Mouse (Mus musculus) limb, embryonic 10.5 days (tissue): ENCODE measurements around the gene Rln3. TPM values are rescaled to one million over a fixed set of nuclear protein-coding genes. Genes with fewer than 3 reads are reported as not detected.

ENCODE experiments used
- DNase-seq: peaks from one replicate; pipeline ENCODE4 v3.0.0-alpha.2; 2017; ENCODE audit warnings: low spot score
- H3K27ac ChIP-seq: fragments of 300-500 bp; sonication (generic); 2 replicates; pipeline ENCODE4 v1.5.1; 2016; ENCODE audit warnings: mild to moderate bottlenecking
- H3K27me3 ChIP-seq: fragments of 300-500 bp; sonication (generic); 2 replicates; pipeline ENCODE4 v1.6.1; 2016; ENCODE audit warnings: low read depth, mild to moderate bottlenecking; ENCODE audit not compliant: poor library complexity, severe bottlenecking
- H3K36me3 ChIP-seq: fragments of 300-500 bp; sonication (generic); 2 replicates; pipeline ENCODE4 v1.6.1; 2016; ENCODE audit warnings: mild to moderate bottlenecking, moderate library complexity
- H3K4me1 ChIP-seq: fragments of 300-500 bp; sonication (generic); 2 replicates; pipeline ENCODE4 v1.6.1; 2016
- H3K4me3 ChIP-seq: fragments of 300-500 bp; sonication (generic); 2 replicates; pipeline ENCODE4 v1.5.1; 2016; ENCODE audit warnings: mild to moderate bottlenecking, moderate library complexity
- H3K9me3 ChIP-seq: fragments of 300-500 bp; sonication (generic); replicated peaks from 2 replicates; pipeline ENCODE4 v1.6.1; 2016; ENCODE audit warnings: mild to moderate bottlenecking
- WGBS: fragments of 180-500 bp; shearing (Covaris S2); methylation state at CpG from one replicate; pipeline ENCODE4 v1.1.7; 2016; 5-methylcytosine and 5-hydroxymethylcytosine counted together
- polyA plus RNA-seq: library from polyadenylated mRNA; unstranded; fragments of >200 nt; fragmentation: Nextera tagmentation; extraction: Ambion mirVana; gene quantifications from 2 replicates; pipeline ENCODE4 v1.2.1, GENCODE M21; 2016

The Rln3 gene
- polyA plus RNA-seq, 1 experiment from 2014 or later: not detected

DNA sequence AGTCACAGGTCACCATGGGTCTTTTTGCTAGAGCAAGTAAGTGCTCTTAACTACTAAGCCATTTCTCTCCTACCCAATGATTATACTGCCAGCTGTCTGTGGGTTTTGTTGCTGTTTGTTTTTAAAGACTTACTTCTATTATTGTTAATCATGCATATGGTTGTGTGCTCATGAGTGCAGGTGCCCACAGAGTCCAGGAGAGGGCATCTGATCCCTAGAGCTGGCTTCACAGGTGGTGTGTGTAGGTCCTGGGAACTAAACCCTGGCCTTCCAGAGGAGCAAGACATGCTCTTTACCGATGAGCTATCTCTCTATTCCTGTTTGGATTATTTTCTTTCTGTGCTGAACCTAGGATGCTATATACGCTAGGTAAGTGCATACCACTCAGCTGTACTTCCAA is 14.4 kb upstream of the Rln3 start:
- H3K27ac ChIP-seq: no peak overlapping the region
- no peaks in the 10 kb centered on the region for H3K4me1 ChIP-seq
- 89% methylated on average over 2 of the region's 2 CpGs for WGBS
- no peaks in the 10 kb centered on the region for H3K36me3 ChIP-seq
- no peak for DNase-seq
- no peaks in the 10 kb centered on the region for H3K9me3 ChIP-seq
- no peaks in the 10 kb centered on the region for H3K27me3 ChIP-seq
- no peak overlapping the region for H3K4me3 ChIP-seq

DNA sequence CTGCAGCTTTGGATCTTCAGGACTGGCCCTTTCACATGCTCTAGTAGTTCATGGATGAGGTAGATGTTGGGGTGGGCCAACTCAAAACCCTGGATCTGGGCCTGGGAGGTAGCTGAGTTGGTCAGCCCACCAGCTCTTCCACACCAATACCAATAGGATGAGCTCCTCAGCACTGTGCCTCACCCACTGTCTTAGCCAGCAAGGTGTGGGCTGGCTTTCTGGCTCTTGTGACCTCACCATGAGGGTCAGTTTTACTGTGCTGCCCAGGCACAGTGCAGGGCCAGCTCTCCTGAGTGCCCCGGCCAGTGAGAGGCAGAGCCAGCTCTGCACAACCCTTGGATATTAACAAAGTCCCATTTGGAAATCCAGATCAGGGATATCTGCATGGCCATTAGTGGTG is 13.0 kb upstream of the Rln3 start:
- Histone ChIP-seq H3K27ac (no peak overlapping the region), H3K9me3 (no peaks in the 10 kb centered on the region), H3K27me3 (no peaks in the 10 kb centered on the region), H3K36me3 (no peaks in the 10 kb centered on the region), H3K4me1 (no peaks in the 10 kb centered on the region), H3K4me3 (no peak overlapping the region)
- 96% methylated on average over 1 of the region's 1 CpGs for WGBS
- DNase-seq: no peak

DNA sequence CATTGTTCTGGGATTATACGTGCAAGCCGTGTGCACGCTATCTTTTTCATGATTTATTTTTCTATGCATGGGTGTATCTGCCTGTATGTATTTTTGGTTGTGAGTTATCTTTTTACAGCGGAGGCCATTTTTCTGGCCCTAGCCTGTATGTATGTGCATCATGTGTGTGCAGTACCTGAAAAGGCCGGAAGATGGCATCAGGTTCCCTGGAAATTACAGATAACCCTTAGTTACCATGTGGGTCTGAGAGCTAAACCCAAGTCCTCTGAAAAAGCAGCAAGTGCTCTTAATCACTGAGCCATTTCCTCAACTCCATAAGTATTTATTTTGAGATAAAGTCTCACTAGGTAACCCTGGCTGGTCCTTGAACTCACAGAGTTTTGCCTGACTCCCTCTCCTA is 8.4 kb upstream of the Rln3 start:
- peaks cover 4% of the 10 kb centered on the region; the same call in 1 of the 2 replicates for H3K27me3 ChIP-seq
- H3K4me1 ChIP-seq: 0 out of 2 replicates have a peak, but pooled peaks cover 5% of the 10 kb centered on the region
- H3K4me3 ChIP-seq: no peak overlapping the region
- H3K36me3 ChIP-seq: no peaks in the 10 kb centered on the region
- whole genome bisulfite sequencing: 95% methylated on average over 5 of the region's 5 CpGs
- no peaks in the 10 kb centered on the region for H3K9me3 ChIP-seq
- DNase-seq: no peak
- H3K27ac ChIP-seq: no peak overlapping the region

DNA sequence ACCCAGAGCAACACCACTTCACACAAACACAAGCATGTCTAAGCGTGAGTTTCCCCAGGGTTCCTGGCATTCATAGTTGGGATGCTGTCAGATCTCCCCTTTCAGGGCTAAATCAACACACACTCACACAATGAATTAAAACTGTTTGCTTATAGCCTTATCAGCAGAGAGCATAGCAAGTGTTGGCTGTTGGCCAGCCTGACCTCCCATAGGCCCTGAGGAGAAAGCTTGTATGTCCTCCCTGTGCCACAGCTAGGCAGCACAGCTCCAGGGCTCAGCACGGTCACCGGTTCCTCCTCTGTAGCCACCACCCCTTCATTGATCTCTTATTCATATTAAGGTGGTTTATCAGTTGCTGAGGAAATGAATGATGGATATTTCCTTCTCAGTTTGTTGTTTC is 7.9 kb upstream of the Rln3 start:
- no peak for DNase-seq
- 88% methylated on average over 3 of the region's 3 CpGs for WGBS
- H3K4me1 ChIP-seq: 0 out of 2 replicates have a peak, but pooled peaks cover 5% of the 10 kb centered on the region
- peaks cover 9% of the 10 kb centered on the region; the same call in 1 of the 2 replicates for H3K27me3 ChIP-seq
- no peak overlapping the region for H3K4me3 ChIP-seq
- H3K9me3 ChIP-seq: no peaks in the 10 kb centered on the region
- no peak overlapping the region for H3K27ac ChIP-seq
- no peaks in the 10 kb centered on the region for H3K36me3 ChIP-seq

DNA sequence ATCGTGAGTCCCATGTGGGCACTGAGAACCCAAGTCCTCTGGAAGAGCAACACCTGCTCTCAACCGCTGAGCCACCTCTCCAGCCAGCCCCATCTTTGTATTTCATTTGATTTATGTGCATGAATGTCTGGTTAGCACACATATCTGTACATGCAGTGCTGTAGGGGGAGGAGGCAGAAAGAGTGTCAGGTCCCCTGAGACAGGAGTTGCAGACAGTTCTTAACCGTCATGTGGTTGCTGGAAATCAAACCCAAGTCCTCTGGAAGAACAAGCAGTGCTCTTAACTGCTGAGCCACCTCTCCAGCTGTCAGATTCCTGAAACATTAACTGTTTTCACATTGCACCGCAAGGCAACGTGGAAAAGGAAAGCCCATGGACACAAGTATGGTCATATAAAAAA is 3.4 kb upstream of the Rln3 start:
- no peak for DNase-seq
- Histone ChIP-seq H3K9me3 (no peaks in the 10 kb centered on the region), H3K4me3 (no peak overlapping the region), H3K27me3 (peaks cover 47% of the 10 kb centered on the region), H3K27ac (no peak overlapping the region), H3K36me3 (no peaks in the 10 kb centered on the region), H3K4me1 (peaks cover 15% of the 10 kb centered on the region)
- 84% methylated on average over 5 of the region's 5 CpGs for WGBS

DNA sequence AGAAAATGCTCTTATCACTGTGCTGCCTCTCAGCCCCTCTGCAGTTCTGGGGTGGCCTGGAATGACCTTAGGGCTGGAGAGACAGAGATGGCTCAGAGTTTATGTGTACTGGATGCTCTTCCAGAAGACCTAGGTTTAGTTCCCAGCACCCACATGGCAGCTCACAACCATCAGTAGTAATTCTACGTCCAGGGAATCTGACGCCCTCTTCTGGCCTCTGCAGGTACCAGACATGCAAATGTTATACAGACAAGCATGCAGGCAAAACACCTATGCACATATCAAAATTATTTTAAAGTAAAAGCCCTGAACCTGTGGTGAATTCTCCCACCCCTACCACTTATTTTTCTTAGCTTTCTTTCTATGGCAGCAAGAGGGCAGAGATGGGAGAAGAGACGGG is 1.7 kb upstream of the Rln3 start:
- Histone ChIP-seq H3K4me3 (no peak overlapping the region), H3K4me1 (peaks cover 29% of the 10 kb centered on the region), H3K27me3 (peaks cover 64% of the 10 kb centered on the region), H3K27ac (no peak overlapping the region), H3K9me3 (no peaks in the 10 kb centered on the region), H3K36me3 (no peaks in the 10 kb centered on the region)
- DNase-seq: no peak
- 90% methylated on average over 3 of the region's 3 CpGs for WGBS

DNA sequence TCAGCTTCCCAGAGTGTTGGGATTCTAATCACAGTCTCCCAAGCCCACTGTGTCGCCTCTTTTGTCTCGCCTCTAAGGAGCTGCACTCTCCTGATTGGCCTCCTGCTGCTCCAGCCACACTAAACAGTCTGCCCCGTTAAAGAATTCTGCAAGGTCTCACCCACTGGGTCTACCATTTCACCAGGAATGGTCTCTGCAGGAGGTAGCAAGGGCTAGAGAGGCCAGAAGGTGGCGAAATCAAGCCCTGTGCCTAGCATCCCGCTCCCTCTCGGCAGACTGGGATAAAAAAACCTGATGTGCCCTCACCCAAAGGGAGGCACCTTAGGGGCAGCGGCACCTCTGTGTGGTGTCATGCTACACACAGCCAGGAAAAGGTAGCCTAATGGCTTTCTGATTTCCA is 697 bp downstream of the Rln3 start:
- H3K36me3 ChIP-seq: no peaks in the 10 kb centered on the region
- no peak for DNase-seq
- H3K9me3 ChIP-seq: no peaks in the 10 kb centered on the region
- no peak overlapping the region for H3K27ac ChIP-seq
- 3% methylated on average over 7 of the region's 7 CpGs for WGBS
- peaks cover 88% of the 10 kb centered on the region for H3K27me3 ChIP-seq
- peak overlapping the region; percentile 27; the same call in 1 of the 2 replicates for H3K4me3 ChIP-seq
- peaks cover 24% of the 10 kb centered on the region for H3K4me1 ChIP-seq

DNA sequence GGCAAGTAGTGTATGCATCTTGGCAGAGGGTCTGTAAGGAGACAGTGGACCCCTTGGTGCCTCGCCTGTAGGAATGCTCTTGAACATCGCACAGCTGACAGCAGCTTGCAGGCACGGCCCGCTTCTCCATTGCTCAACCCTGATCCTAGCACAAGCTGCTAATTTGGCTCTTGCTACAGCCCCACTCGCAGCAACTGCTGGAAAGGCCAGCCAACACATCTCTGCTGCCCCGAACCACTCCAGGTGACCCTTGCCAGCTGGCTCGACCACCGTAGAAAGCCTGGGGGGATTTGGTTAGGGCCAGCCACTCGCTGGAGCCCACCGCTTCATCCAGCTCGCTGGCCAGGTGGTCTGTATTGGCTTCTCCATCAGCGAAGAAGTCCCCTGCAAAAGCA is 1.9 kb downstream of the Rln3 start:
- Histone ChIP-seq H3K36me3 (no peaks in the 10 kb centered on the region), H3K4me1 (peaks cover 24% of the 10 kb centered on the region), H3K27ac (no peak overlapping the region), H3K27me3 (peaks cover 93% of the 10 kb centered on the region), H3K9me3 (no peaks in the 10 kb centered on the region), H3K4me3 (peak overlapping the region; percentile 47)
- DNase-seq: peak; percentile 42
- 28% methylated on average over 12 of the region's 12 CpGs for WGBS

DNA sequence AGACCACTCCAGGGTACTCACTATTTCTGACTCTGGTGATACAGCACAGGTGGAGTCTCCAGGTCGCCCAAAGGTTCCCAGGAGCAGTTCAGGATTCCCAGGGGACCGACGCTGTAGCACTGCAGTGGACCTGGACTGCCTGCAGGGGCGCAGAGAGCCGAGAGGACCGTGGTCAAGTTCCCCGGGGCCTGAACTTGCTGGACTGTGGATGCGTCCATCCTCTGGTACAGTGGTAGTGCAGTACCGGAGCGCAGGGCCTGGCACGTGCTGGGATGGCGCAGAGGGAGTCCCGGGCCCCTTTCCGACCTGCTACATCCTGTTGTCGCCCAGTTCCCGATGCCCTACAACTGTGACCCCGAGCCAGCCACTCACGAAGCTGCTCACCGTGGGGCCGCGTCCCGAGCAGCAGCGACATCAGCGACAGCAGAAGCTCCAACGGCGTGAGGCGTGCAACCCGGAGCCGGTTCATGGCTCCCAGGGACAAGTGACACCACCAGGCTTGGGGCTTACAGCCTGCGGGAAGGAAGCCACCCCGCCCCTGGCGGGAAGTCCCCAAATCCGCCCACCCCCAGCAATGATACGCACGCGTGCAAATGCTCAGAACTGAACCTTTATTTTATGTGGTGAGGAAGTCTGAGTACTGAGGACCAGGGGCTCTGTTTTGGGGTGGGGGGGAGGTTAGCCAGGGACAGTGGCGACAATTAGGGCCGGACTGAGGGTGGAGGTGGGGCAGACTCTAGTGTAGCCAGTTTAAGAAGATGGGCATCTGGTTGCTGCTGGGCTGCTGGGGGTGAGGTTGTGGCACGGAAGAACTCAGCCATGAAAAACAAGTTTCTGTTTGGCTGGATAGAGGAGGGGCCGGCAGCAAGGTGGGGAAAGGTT is 2.5 kb downstream of the Rln3 start, which contains the start of gene Il27ra:
TSS of gene Il27ra (minus strand) at position 524 of the 882 bp plus-strand sequence.
- Histone ChIP-seq H3K36me3 (no peaks in the 10 kb centered on the region), H3K4me3 (peak within 1 kb of the TSS; percentile 47), H3K9me3 (no peaks in the 10 kb centered on the region), H3K27ac (no peak within 1 kb of the TSS; the same call in 1 of the 2 replicates), H3K27me3 (peaks cover 96% of the 10 kb centered on the region), H3K4me1 (peaks cover 24% of the 10 kb centered on the region)
- 6% methylated on average over 40 of the region's 40 CpGs for WGBS
- DNase-seq: peak; percentile 78

DNA sequence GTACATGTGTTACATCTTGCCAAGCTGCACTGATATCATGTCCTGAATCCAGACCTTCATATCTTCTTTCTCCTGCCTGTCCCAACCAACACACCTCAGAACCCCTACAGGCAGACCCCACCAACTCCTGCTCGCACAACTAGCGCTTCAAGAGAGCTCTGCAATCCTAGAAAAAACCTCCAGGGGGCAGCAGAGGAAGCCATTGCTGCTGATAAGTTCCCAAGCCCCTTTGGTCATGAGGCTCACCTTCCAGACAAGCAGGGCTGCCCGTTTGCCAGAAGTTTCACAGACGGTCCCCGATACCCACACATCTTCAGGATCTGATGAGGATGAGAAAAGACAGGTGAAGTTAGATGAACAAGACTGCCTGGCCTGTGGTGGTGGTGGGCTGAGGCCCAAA is 5.8 kb downstream of the Rln3 start:
- no peaks in the 10 kb centered on the region for H3K36me3 ChIP-seq
- H3K4me1 ChIP-seq: peaks cover 15% of the 10 kb centered on the region
- DNase-seq: peak; percentile 85
- peaks cover 69% of the 10 kb centered on the region for H3K27me3 ChIP-seq
- H3K4me3 ChIP-seq: no peak overlapping the region
- no peak overlapping the region for H3K27ac ChIP-seq
- no peaks in the 10 kb centered on the region for H3K9me3 ChIP-seq
- WGBS: 9% methylated on average over 5 of the region's 5 CpGs

DNA sequence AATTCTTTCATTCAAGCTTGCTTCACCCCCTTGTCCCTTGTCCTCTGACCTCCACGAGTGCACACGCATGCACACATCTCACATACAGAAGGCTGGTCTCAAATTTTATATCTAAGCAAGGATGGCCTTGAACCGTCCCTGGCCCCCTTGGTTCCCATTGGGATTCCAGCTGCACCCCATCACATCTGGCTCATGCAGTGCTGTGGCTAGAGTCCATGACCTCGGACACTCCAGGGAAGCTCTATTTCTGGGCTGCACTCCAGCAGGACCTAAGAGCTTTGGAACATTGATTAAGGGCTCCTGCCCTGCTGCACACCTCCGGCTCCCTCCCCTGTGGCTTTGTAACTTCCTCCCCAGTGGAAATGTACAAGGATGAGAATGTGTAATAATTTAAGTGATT is 6.8 kb downstream of the Rln3 start:
- H3K4me1 ChIP-seq: peaks cover 13% of the 10 kb centered on the region
- no peaks in the 10 kb centered on the region for H3K9me3 ChIP-seq
- no peaks in the 10 kb centered on the region for H3K36me3 ChIP-seq
- DNase-seq: no peak
- 89% methylated on average over 5 of the region's 5 CpGs for WGBS
- H3K27me3 ChIP-seq: peaks cover 59% of the 10 kb centered on the region
- no peak overlapping the region for H3K27ac ChIP-seq
- no peak overlapping the region for H3K4me3 ChIP-seq

DNA sequence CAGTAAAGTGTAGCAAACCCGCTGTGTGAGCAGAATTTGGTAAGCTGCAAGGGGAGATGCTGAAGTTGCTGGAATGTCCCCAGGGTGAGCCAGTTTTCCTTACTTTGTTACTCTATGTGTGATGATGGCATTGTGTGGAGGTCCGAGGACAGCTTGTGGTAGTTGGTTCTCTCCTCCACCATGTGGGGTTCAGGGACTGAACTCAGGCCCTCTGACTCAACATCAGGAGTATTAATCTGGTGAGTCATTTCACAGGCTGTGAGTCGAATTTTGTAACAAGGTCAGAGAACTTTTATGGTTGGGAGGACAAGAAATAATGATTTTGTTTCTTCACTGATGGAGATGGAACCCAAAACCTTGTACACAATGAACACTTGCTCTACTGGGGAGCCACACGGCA is 12.0 kb downstream of the Rln3 start:
- H3K36me3 ChIP-seq: 0 out of 2 replicates have a peak, but pooled peaks cover 2% of the 10 kb centered on the region
- H3K4me3 ChIP-seq: no peak overlapping the region
- H3K27me3 ChIP-seq: peaks cover 30% of the 10 kb centered on the region
- no peak overlapping the region for H3K27ac ChIP-seq
- 78% methylated on average over 4 of the region's 4 CpGs for WGBS
- DNase-seq: no peak
- no peaks in the 10 kb centered on the region for H3K4me1 ChIP-seq
- no peaks in the 10 kb centered on the region for H3K9me3 ChIP-seq

DNA sequence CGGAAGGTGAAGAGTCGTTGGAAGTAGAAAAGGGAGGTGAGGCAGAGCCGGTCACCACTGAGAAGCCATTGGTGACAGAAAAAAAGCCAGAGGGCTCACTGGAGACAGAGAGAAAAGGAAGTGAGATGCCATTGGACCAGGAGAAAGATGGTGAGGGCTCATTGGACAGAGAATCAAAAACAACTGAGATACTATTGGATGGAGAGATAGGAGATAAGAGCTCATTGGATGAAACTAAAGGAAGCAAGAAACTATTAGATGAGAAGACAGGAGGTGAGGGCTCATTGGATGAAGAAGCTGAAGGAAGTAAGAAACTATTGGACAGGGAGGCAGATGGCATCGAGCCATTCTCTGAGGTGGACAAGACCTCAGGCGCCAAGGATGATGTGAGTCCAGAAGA is 15.5 kb downstream of the Rln3 start:
- 93% methylated on average over 5 of the region's 5 CpGs for WGBS
- H3K27ac ChIP-seq: no peak overlapping the region
- H3K9me3 ChIP-seq: no peaks in the 10 kb centered on the region
- peaks cover 56% of the 10 kb centered on the region for H3K27me3 ChIP-seq
- peaks cover 16% of the 10 kb centered on the region for H3K4me1 ChIP-seq
- no peak for DNase-seq
- 0 out of 2 replicates have a peak, but pooled peaks cover 2% of the 10 kb centered on the region for H3K36me3 ChIP-seq
- no peak overlapping the region for H3K4me3 ChIP-seq
